Mouse (Mus musculus) hindbrain, embryonic 13.5 days (tissue): Measurements from ENCODE around the gene Exoc6b. TPM values are rescaled to one million over a fixed set of nuclear protein-coding genes. Genes with fewer than 3 reads are reported as not detected.
"Not testable (repeated sequence)": the region's sequence is repeated elsewhere in the genome, so short reads cannot be mapped to it uniquely, and the experiment has no call there.

Source experiments
- ATAC-seq: fragments of 200-750 bp; cut with Nextera tagmentation; 2 replicates; pipeline ENCODE4 v1.8.0; 2017; ENCODE audit warnings: moderate TSS enrichment; ENCODE audit not compliant: low FRiP score
- H3K27ac ChIP-seq: fragments of 300-500 bp; sonication (generic); 2 replicates; pipeline ENCODE4 v1.5.1; 2015; ENCODE audit warnings: inconsistent platforms, mild to moderate bottlenecking, moderate library complexity
- H3K27me3 ChIP-seq: fragments of 300-500 bp; sonication (generic); 2 replicates; pipeline ENCODE4 v1.6.1; 2015; ENCODE audit warnings: mild to moderate bottlenecking, inconsistent platforms
- H3K36me3 ChIP-seq: fragments of 300-500 bp; sonication (generic); 2 replicates; pipeline ENCODE4 v1.6.1; 2015; ENCODE audit warnings: mild to moderate bottlenecking, inconsistent platforms
- H3K4me1 ChIP-seq: fragments of 300-500 bp; sonication (generic); replicated peaks from 2 replicates; pipeline ENCODE4 v1.6.1; 2015; ENCODE audit warnings: inconsistent platforms
- H3K4me2 ChIP-seq: fragments of 300-500 bp; sonication (generic); 2 replicates; pipeline ENCODE4 v1.6.1; 2015; ENCODE audit warnings: inconsistent platforms, mild to moderate bottlenecking, moderate library complexity
- H3K4me3 ChIP-seq: fragments of 300-500 bp; sonication (generic); 2 replicates; pipeline ENCODE4 v1.5.1; 2015; ENCODE audit warnings: mild to moderate bottlenecking, inconsistent platforms
- H3K9ac ChIP-seq: fragments of 300-500 bp; sonication (generic); 2 replicates; pipeline ENCODE4 v1.6.1; 2015; ENCODE audit warnings: mild to moderate bottlenecking, inconsistent platforms
- H3K9me3 ChIP-seq: fragments of 300-500 bp; sonication (generic); 2 replicates; pipeline ENCODE4 v1.6.1; 2016; ENCODE audit warnings: inconsistent platforms
- WGBS: fragments of 180-500 bp; shearing (Covaris S2); methylation state at CpG from one replicate; pipeline ENCODE4 v1.1.7; 2015; 5-methylcytosine and 5-hydroxymethylcytosine counted together
- polyA plus RNA-seq: library from polyadenylated mRNA; unstranded; fragments of >200 nt; fragmentation: Nextera tagmentation; extraction: Ambion mirVana; gene quantifications from 2 replicates; pipeline ENCODE4 v1.2.1, GENCODE M21; 2015

Gene Exoc6b
- polyA plus RNA-seq, 1 experiment from 2014 or later: 47.7 TPM

DNA sequence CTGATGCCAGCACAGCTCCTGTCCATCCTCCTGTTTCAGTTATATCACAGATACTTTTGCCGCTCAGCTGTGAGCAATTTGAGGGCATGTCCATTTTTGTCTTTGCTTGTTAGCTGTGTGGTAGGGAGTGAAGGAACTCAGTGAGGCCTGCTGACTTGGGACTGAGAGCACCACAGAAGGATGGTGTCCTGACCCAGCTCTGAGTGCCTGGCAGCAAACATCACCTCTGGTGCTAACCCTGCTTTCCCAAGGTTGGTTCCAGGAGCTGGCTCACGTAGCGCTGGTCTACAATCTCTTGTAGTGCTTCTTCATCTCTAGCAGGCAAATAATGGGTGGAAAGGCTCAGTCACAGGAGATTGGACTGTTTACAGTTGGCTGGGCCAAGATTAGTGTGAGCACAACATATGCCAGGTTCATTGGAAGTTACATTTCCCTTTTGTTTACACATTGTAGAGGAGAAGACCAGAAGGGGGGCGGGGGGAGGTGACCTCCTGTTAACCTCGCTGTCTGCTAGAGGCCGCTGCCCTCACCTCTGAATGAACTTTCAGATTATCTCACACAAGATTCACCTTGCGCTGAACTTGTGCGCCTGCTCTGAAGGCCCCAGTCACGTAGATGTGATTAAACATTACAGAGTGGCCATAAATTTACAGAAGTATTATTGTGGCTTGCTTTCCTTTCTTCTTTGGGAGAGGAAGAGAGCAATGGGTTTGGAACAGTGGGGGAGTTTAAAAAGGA, 428.8 kb downstream of the Exoc6b start:
- H3K36me3 ChIP-seq: no peaks in the 10 kb centered on the region
- WGBS: 66% methylated on average over 9 of the region's 9 CpGs

DNA sequence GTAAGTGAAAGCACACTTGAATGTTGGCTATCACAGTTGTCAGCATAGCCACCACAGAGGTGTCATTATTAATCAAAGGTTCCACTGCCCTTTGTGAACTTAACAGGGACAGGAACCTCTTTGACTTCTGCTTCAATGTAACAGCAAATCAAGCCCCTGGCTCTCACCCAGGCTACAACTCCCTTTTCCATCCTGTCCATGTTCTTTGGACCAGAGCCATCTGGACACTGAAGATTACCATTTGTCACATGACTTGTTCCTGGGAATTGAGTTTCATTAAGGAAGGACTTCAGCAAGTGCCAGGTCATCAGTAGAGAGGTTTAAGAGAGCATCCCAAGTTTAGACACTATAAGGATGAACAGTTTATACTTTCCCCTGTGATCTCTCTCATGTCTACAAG, 431.1 kb downstream of the Exoc6b start:
- no peak overlapping the region for H3K4me3 ChIP-seq
- no peaks in the 10 kb centered on the region for H3K27me3 ChIP-seq
- peaks cover 5% of the 10 kb centered on the region; the same call in 1 of the 2 replicates for H3K9me3 ChIP-seq
- H3K27ac ChIP-seq: no peak overlapping the region
- no peak for ATAC-seq
- no peak overlapping the region for H3K4me2 ChIP-seq
- H3K36me3 ChIP-seq: no peaks in the 10 kb centered on the region
- no peak overlapping the region for H3K9ac ChIP-seq
- H3K4me1 ChIP-seq: peaks cover 8% of the 10 kb centered on the region

More for the DNA sequence above, 428.8 kb downstream of the Exoc6b start:
- no peak for ATAC-seq
- Histone ChIP-seq H3K9me3 (no peaks in the 10 kb centered on the region), H3K4me1 (peaks cover 8% of the 10 kb centered on the region), H3K27me3 (no peaks in the 10 kb centered on the region), H3K4me2 (no peak overlapping the region), H3K9ac (no peak overlapping the region), H3K27ac (no peak overlapping the region), H3K4me3 (no peak overlapping the region)

DNA sequence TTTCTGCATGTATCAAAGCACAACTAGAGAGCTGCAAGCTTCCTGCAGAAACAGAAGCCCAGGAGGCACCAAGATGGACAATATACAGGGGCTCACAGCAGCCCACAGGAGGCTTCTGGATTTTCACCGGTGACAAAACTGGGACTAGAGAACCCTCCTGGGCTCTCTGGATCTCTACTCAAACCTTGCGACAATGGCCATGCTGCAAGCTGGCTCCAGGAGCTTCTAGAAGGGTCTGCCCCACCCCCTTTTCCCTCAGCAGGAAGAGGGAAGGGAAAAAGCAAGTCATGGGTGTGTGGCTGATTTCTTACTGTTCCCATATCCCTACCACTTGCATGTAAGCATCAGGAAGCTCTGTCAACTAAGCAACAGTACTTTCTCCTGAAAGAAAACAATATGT, 437.7 kb downstream of the Exoc6b start:
- 94% methylated on average over 2 of the region's 2 CpGs for WGBS
- H3K4me3 ChIP-seq: no peak overlapping the region

DNA sequence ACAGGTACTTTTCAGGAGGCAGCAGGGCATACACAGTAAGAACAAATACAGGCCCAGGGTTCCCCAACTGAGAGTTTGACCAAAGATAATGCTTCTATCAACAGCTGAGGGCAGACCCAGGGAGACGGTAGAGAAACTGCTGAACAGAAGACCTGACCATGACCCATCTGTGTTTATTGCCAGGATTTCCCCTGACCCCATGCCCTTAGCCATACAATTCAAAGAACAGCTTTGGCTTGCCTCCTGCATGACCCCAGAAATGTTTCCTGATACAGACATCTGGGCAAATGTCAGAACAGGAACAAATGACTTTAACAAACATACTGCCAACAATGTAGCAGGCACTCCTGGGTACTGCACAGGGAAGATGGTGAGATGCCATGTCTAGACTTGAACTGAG, 439.0 kb downstream of the Exoc6b start:
- 26% methylated on average over 1 of the region's 1 CpGs for WGBS
- no peaks in the 10 kb centered on the region for H3K4me1 ChIP-seq
- no peak for ATAC-seq

More for the DNA sequence above, 437.7 kb downstream of the Exoc6b start:
- no peaks in the 10 kb centered on the region for H3K27me3 ChIP-seq
- ATAC-seq: no peak
- H3K27ac ChIP-seq: no peak overlapping the region
- H3K9me3 ChIP-seq: peaks cover 5% of the 10 kb centered on the region; the same call in 1 of the 2 replicates
- no peaks in the 10 kb centered on the region for H3K4me1 ChIP-seq
- no peak overlapping the region for H3K9ac ChIP-seq
- no peaks in the 10 kb centered on the region for H3K36me3 ChIP-seq
- H3K4me2 ChIP-seq: no peak overlapping the region

DNA sequence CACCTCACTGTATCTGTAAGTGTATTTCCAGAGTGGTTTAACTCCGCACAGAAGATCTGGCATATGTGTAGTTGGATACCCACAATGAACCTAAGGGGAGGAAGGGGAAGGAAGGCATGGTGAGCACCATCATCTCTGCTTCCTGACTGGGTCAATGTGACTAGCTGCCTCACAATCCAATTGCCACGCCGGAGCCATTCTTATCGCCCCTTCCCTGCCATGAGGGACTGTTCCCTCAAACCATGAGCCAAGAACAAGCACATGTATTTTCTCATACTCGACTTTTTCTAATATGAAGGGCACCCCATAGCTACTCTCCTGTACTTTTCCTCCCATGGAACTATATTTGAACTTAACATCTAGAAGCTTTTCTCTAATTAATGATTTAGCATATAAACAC, 440.5 kb downstream of the Exoc6b start:
- no peak overlapping the region for H3K27ac ChIP-seq
- no peaks in the 10 kb centered on the region for H3K4me1 ChIP-seq
- ATAC-seq: no peak
- no peak overlapping the region for H3K4me2 ChIP-seq
- WGBS: 86% methylated on average over 5 of the region's 5 CpGs
- no peaks in the 10 kb centered on the region for H3K36me3 ChIP-seq
- H3K9ac ChIP-seq: no peak overlapping the region
- H3K27me3 ChIP-seq: no peaks in the 10 kb centered on the region
- H3K9me3 ChIP-seq: no peaks in the 10 kb centered on the region
- H3K4me3 ChIP-seq: no peak overlapping the region

More for the DNA sequence above, 439.0 kb downstream of the Exoc6b start:
- no peak overlapping the region for H3K4me2 ChIP-seq
- H3K4me3 ChIP-seq: no peak overlapping the region
- H3K9me3 ChIP-seq: peaks cover 5% of the 10 kb centered on the region; the same call in 1 of the 2 replicates
- no peak overlapping the region for H3K27ac ChIP-seq
- H3K36me3 ChIP-seq: no peaks in the 10 kb centered on the region
- no peaks in the 10 kb centered on the region for H3K27me3 ChIP-seq
- H3K9ac ChIP-seq: no peak overlapping the region

DNA sequence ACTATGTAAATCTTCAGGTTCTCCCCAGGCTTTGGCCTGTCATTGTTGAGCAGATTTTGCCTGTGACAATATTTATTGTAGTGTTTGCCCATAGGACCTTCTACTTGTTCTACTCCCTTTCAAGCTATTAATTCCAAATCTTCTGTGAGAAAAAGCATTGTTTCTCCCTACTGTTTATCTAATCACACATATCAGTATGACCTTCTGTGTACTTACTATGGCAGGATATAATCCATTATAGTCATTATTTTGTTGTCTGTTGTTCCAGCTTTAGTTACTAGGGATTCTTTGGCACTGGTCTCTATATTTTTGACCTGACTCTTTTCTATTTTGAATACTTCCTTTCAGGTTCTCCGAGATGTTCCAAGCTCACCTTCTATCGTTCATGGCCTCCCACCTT, 442.9 kb downstream of the Exoc6b start:
- no peak for ATAC-seq

DNA sequence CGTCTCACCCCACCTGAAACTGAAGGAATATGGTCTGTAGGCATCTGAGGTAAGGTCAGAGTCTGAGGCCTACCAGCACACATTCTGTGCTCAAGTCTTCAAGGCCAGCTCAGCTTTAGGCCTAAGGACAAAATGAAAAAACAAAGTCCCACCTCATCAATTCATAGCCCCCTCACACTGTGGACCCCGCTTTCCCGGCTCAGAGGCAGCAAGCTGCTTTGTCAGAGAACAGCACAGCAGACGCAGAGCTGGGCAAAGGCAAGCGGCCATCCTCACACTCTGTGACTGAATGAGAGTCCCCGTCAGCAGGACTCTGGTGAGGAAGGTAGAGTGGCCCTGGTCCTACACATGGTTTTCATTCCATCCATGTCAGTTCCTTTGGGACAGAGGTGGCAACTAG, 450.1 kb downstream of the Exoc6b start:
- H3K9me3 ChIP-seq: no peaks in the 10 kb centered on the region
- H3K4me2 ChIP-seq: no peak overlapping the region
- 86% methylated on average over 6 of the region's 6 CpGs for WGBS
- H3K9ac ChIP-seq: no peak overlapping the region
- no peak overlapping the region for H3K4me3 ChIP-seq
- H3K27me3 ChIP-seq: no peaks in the 10 kb centered on the region
- no peaks in the 10 kb centered on the region for H3K4me1 ChIP-seq
- no peak for ATAC-seq
- no peak overlapping the region for H3K27ac ChIP-seq
- peaks cover 45% of the 10 kb centered on the region for H3K36me3 ChIP-seq

More for the DNA sequence above, 442.9 kb downstream of the Exoc6b start:
- H3K27ac ChIP-seq: no peak overlapping the region
- no peak overlapping the region for H3K9ac ChIP-seq
- no peaks in the 10 kb centered on the region for H3K4me1 ChIP-seq
- 92% methylated on average over 2 of the region's 2 CpGs for WGBS
- peaks cover 2% of the 10 kb centered on the region; the same call in 1 of the 2 replicates for H3K36me3 ChIP-seq
- H3K27me3 ChIP-seq: no peaks in the 10 kb centered on the region
- H3K4me2 ChIP-seq: no peak overlapping the region
- H3K9me3 ChIP-seq: no peaks in the 10 kb centered on the region
- no peak overlapping the region for H3K4me3 ChIP-seq

DNA sequence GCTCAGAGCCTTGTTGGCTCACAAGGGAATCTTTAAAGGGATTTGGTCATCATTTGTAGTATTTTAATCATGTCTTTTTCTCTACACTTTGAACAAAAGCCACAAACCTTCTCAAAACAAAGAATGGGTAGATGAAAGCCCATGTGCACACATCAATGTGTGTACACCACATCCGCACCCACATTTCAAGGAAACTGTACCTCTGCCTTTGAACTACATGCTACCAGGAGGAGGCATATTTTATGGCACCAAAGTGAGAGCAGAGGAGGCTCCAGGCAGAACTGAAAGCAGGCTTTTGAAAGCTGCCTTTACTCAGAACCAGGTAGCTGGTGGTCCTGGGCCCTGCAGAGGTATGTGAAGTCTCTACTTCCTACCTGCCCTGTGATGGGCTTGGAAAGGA, 452.3 kb downstream of the Exoc6b start:
- no peak for ATAC-seq
- H3K27me3 ChIP-seq: no peaks in the 10 kb centered on the region
- WGBS: 92% methylated on average over 1 of the region's 1 CpGs

DNA sequence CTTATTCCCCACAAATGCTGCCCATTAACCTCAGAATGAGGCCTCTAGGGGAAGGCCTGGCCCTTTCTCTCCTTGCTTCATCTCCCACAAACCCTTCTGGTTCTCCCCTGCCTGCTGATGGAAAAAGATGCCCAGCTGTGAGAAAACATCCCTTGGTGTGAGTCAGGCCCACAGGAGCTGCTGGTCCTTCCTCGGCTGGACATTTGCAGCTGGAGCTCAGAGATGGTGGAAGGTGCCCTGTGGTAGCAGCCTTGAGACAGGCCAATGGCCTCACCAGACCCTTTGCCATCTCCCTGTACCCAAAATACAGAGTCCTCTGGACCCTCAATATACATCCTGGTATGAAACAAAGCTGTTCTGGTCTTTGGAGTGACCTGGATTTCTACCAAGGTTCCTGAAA, 452.7 kb downstream of the Exoc6b start:
- H3K27ac ChIP-seq: no peak overlapping the region
- H3K4me2 ChIP-seq: no peak overlapping the region
- no peaks in the 10 kb centered on the region for H3K9me3 ChIP-seq
- H3K4me1 ChIP-seq: no peaks in the 10 kb centered on the region
- H3K36me3 ChIP-seq: peaks cover 45% of the 10 kb centered on the region
- H3K9ac ChIP-seq: no peak overlapping the region
- no peaks in the 10 kb centered on the region for H3K27me3 ChIP-seq
- 53% methylated on average over 1 of the region's 1 CpGs for WGBS
- ATAC-seq: no peak
- no peak overlapping the region for H3K4me3 ChIP-seq

More for the DNA sequence above, 452.3 kb downstream of the Exoc6b start:
- Histone ChIP-seq H3K27ac (no peak overlapping the region), H3K9me3 (no peaks in the 10 kb centered on the region), H3K4me3 (no peak overlapping the region), H3K4me2 (no peak overlapping the region), H3K9ac (no peak overlapping the region), H3K36me3 (peaks cover 45% of the 10 kb centered on the region), H3K4me1 (no peaks in the 10 kb centered on the region)

DNA sequence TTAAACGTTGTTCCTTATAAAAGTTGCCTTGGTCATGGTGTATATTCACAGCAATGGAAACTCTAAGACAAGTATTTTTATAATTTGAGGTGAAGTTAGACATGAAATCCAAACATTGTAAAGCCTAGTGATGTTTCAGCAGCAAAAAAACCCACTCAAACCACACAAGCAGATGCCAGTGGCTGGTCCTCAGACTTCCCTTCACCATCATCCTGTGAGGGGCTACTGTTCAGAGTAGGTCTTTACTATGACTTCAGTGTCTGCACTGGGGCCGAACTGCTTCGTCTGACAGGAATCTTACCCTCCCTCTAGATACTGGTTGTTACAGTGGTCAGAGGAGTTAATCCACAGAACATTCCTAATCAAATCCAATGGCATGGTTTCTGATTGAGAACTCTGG, 455.8 kb downstream of the Exoc6b start:
- 92% methylated on average over 3 of the region's 3 CpGs for WGBS

DNA sequence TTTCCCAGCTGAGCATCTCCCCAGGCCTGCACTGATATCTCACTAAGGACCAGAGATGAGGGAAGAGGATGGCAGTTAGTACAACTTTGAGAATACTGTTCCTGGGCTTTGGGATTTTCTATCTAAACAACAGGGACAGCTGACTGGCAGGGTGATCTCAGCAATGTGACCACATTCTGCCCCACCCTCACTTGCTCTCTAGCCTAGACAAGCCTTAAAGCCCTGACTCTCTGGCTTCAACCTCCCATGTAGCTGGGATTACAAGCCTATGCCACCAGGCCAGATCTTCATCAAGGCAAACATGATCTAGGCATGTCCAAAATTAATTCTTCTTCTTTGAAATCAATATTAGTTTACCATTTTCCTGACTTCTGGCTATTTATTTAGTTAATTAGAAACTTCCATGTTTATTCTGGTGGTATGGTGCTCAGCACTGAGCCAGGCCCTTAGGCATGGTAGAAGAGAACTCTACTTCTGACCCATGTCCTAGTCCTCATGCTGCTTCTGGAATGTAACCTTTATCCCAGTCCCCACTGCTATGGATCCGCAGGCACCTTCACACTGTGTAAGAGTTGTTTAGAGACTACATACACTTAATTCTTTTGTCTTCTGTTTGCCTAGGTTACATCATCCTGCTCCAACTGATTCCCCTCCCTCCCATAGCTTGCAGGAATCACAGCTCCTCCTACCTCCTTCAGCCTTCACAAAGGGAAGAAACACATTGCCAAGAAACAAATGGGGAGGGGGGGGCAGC, 468.0 kb downstream of the Exoc6b start:
- H3K9ac ChIP-seq: no peak overlapping the region
- 0 out of 2 replicates have a peak, but pooled peaks cover 5% of the 10 kb centered on the region for H3K4me1 ChIP-seq
- no peak overlapping the region for H3K4me3 ChIP-seq
- no peaks in the 10 kb centered on the region; the same call in 1 of the 2 replicates for H3K27me3 ChIP-seq
- no peaks in the 10 kb centered on the region for H3K36me3 ChIP-seq
- ATAC-seq: no peak
- no peaks in the 10 kb centered on the region for H3K9me3 ChIP-seq
- H3K27ac ChIP-seq: no peak overlapping the region
- WGBS: 22% methylated on average over 1 of the region's 1 CpGs
- H3K4me2 ChIP-seq: no peak overlapping the region

More for the DNA sequence above, 455.8 kb downstream of the Exoc6b start:
- Histone ChIP-seq H3K9ac (no peak overlapping the region), H3K4me1 (no peaks in the 10 kb centered on the region), H3K4me3 (no peak overlapping the region), H3K27me3 (no peaks in the 10 kb centered on the region), H3K4me2 (no peak overlapping the region), H3K27ac (no peak overlapping the region), H3K36me3 (peaks cover 15% of the 10 kb centered on the region), H3K9me3 (no peaks in the 10 kb centered on the region)
- ATAC-seq: no peak

DNA sequence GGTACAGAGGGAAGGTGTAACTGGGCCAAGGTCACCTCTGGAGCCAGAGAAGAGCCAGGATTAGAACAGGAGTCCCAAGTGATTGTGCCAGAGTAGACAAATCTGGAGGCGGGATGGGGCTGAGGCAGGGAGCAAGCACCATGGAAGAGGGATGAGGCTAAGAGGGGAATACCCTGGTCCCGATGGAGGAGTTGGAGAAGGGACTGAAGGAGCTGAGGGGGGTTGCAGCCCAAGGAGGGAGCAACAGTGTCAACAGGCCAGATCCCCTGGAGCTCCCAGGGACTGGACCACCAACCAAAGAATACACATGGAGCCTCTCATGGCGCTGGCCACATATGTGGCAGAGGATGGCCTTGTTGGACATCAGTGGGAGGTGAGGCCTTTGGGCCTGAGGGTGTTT, 470.0 kb downstream of the Exoc6b start:
- H3K9me3 ChIP-seq, ATAC-seq, H3K4me2 ChIP-seq, H3K27ac ChIP-seq, H3K27me3 ChIP-seq, H3K36me3 ChIP-seq, H3K9ac ChIP-seq, H3K4me3 ChIP-seq: not testable (repeated sequence)
- 75% methylated on average over 3 of the region's 3 CpGs for WGBS
- peaks cover 13% of the 10 kb centered on the region for H3K4me1 ChIP-seq
